Mouse (Mus musculus): ENCODE data around the gene C1ql3. TPM values are rescaled to one million over a fixed set of nuclear protein-coding genes. Genes with fewer than 3 reads are reported as not detected.

The C1ql3 gene
- total RNA-seq (2021): 1 to 10 TPM in 1 of 2 experiments, under 1 TPM in 1; 1.00 to 1.5 TPM
- long read RNA-seq, experiment 1: 0 reads
- long read RNA-seq, experiment 2: 0 reads

DNA sequence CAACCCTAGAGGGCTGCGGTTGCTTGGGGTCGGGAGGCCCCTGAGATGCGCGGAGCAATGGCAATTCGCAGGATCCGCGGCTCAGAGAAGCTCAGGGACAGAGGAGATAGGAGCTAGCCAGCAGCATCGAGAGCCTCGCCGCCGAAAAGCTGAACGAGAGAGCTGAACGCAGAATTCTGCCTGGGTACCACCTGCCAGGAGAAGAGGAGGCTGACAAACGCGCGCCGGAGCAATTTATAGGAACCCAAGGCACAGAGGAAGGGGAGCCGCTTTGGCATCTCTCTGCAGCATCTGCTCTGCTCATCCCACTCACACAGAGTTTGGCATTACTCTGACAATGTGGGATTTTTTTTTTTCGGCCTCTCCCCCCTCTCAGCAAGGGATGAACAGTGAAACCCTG lies at the start of gene C1ql3:
C1ql3 (minus strand) TSS at position 335 of the 400 bp plus-strand sequence.
- intact Hi-C loops (cut with DNase I; ENCODE audit: low total_unique reads): no loop called here
- DNase-seq: peak; percentile 8

DNA sequence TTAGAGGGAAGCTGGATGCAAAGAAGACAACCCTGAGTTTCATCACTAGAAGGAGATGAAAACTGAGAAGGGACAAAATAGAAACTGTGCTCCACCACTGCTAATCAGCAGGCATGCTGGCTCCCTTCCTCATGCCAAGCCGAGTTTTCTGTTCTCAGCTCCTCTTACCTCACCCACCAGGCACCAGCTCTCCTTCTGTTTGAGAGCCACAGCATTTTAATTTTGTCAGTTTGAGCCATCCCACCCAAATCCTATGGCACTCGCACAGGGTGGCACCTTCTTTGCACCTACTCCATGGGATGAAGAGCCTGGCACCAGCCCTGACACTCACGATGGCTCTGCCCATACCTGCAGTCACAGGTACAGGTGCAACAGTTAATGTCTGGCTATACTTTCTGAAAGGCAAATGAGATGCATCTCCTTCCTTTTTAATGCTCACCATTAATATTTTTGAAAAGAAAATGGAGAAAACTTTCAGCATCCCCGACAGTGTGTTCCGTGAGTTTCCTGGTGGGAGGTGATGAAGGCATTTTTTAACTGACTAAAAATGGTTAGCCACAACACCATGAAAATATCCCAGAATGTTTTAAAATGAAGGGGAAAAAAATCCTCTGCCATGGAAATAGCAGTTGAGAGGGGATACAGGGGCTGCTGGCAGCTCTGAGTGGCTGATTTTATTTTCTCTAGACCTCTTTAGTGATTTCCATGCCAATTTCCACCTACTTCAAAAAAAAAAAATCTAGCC lies 49.0 kb upstream of the C1ql3 start:
- DNase-seq: no peak
- intact Hi-C loops (cut with DNase I; ENCODE audit: low total_unique reads): no loop called here

DNA sequence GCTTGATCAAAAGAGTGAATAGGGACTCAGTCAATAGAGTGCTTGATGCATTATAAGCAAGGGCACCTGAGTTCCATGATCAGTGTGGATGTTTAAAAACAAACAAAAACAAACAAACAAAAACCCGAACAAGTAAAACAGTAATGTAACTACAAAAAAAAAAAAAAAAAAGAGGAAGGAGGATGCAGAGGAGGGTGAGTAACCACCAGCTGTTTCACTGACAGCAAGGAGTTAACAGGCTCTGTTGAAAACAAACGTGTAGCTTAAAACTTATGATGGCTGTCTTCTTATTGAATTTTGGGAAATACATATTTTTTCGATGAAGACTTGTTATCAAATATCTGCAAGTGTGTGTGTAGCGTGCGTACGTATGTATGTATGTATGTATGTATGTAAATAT lies 37.0 kb upstream of the C1ql3 start:
- no peak for DNase-seq
- intact Hi-C loops (cut with DNase I; ENCODE audit: low total_unique reads): no loop called here

DNA sequence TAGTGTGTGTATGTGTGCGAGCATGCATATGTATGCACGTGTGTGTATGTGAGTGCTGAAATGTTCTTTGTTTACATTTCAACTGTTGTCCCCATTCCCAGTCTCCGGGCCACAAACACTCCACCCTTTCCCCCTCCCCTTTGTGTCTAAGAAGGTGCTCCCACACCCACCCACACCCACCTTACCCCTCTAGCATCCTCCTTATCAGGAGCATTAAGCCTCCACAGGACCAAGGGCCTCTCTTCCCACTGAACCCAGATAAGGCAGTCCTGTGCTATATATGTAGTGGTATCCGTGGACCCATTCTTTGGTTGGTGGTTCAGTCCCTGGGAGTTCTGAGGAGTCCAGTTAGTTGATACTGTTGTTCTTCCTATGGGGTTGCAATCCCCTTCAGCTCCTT lies 32.9 kb upstream of the C1ql3 start:
- DNase-seq: no peak
- intact Hi-C loops (cut with DNase I; ENCODE audit: low total_unique reads): no loop called here

DNA sequence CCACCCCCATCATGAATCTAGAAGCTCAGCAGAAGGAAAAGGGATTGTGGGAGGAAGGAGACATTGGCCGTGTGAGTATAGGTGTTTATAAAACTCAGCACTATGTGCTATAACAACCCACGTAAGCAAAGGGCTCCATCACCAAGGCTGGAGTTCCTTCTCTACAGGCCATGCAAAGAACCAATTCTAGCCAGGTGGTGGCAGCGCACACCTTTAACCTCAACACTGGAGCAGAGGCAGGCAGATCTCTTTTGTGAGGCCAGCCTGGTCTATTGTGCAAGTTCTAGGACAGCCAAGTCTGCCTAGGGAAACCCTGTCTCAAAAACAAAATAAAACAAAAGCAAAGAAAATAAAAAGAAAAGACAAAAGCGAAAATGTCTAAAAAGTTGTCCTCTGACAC lies 28.2 kb upstream of the C1ql3 start:
- intact Hi-C loops (cut with DNase I; ENCODE audit: low total_unique reads): no loop called here
- DNase-seq: no peak

DNA sequence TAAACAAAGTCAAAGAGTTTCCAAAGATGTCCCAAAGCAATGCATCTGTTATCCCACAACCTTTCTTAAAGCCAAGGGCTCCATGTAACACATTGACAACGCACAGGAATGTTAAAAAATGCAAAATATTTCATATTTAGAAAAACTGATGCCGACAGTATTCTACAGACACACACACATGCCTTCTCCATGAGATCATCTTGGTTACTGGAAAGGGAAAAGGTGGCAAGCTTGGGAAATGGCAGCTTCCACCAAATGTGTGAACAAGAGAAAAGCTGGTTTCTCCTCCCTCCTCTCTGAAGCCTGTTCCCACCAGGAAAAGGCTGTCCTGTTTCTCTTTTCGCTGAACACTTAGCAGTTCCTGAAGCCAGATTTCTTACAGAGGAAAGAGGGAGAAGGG lies 27.2 kb upstream of the C1ql3 start:
- intact Hi-C loops (cut with DNase I; ENCODE audit: low total_unique reads): no loop called here
- no peak for DNase-seq

DNA sequence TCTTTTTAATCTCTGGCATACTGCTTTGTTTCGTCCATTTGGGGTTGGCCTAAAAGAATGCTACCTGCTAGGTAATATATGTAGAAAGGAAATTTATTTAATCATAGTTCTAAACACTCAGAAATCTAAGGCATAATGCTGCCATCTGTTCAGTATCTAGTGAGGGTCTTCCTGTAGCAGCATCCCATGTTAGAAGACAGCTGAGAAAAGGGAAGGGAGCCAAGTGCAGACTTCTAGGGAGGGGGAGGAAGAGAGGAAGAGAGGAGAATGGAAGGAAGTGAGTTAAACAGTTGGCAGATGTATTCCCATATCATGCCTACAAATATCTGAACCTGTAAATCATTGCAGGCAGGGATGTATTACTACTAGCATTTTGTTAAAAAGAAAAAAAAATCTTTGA lies 7.3 kb upstream of the C1ql3 start:
- DNase-seq: no peak
- intact Hi-C loops (cut with DNase I; ENCODE audit: low total_unique reads): no loop called here

DNA sequence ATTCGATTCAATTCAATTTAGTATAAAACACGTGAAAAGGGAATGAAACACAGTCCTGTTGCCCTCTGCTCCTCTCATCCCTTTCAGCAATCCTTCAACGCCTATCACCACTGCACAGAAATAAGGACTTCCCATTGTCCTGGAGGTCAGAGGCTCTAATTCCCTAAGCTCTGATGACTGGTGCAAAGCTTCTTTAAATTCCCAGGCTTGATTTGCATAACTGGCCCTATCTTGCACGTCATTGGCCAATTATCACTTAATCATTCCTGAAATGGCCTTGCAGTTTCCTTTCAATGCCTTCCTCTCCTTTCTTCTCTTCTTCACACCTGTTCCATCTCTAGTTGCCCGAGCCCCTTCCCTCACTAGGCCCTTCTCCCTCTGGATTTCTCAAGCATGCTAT lies 6.8 kb upstream of the C1ql3 start:
- DNase-seq: no peak
- intact Hi-C loops (cut with DNase I; ENCODE audit: low total_unique reads): no loop called here

DNA sequence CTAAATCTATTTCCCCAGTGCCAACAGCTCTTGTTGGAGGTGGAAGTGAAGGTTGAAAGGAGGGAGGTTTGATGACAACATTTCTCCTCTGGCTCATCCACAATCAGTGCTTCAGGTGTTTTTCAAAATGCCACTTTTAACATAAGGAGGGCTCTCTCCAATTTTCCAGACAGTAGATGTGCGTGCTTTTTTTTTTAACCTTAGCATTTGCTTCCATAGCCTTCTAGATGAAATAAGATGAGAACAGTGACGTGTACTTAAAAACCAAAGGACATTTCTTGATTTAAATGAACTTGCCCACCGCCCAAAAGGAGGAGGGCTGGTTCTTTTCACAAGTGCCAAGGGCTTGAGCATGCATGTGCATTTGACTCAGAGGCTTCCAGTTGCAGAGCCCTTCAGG lies 367 bp upstream of the C1ql3 start:
- intact Hi-C loops (cut with DNase I; ENCODE audit: low total_unique reads): no loop called here
- DNase-seq: no peak

DNA sequence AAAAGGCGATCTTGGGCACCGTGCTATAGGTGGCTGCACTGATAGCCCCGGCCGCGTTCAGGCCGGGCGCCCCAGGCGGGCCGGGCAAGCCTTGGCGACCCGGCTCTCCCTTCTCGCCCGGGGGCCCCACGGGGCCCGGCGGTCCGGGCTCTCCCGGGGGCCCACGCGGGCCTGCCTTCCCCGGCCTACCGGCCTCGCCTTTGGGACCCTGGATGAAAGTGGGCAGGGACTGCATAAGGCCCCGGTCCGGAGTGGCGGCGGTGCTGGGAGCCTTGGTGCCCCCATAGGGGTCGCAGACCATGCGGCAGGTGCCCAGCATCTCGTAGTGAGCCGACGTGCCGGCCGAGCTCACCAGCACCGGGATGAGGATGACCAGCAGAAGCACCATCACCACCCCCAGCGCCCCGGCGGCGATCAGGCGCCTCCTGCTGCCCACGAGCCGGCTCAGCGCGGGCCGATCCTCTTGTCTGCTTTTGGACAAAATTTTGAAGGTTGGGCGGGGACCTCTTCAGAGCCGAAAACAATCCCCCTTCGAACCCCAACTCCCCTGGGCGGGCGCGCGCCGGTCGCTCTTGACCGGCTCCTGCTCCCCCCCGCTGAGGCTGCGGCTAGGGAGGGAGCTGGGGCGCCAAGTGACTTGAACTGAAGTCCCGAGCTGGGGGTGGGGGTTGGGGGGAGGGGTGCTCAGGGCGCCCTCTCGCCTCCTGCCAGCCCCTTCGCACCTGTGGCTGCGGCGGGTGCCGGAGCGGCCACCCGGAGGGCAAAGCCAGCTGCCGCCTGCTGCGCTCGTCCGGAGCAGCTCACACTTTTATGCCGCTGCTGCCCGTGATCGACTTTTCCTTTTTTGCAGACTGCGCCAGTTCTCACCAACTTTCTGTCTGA lies 905 bp downstream of the C1ql3 start:
- peak; percentile 53 for DNase-seq
- intact Hi-C loops (cut with DNase I; ENCODE audit: low total_unique reads): no loop called here

DNA sequence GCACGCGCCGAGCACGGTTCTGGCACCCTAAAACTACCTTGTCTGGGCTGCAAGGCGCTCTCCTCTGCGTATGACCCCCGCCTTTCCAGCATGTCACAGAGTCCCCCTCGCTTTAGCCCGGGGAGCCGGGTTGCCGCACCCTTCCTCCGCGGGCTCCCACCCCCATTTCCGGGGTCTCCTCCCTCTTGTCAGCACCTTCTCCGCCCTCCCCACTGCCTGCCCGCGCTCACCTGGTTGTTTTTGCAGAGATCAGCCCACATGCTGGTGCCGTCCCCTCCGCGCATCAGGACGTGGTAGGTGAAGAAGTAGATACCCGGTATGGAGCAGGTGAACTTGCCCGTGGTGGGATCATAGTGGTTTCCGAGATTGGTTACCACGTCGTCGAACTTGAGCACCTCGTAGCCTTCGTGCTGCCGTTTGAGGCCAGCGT lies 1.6 kb downstream of the C1ql3 start:
- peak; percentile 5 for DNase-seq
- intact Hi-C loops (cut with DNase I; ENCODE audit: low total_unique reads): no loop called here

DNA sequence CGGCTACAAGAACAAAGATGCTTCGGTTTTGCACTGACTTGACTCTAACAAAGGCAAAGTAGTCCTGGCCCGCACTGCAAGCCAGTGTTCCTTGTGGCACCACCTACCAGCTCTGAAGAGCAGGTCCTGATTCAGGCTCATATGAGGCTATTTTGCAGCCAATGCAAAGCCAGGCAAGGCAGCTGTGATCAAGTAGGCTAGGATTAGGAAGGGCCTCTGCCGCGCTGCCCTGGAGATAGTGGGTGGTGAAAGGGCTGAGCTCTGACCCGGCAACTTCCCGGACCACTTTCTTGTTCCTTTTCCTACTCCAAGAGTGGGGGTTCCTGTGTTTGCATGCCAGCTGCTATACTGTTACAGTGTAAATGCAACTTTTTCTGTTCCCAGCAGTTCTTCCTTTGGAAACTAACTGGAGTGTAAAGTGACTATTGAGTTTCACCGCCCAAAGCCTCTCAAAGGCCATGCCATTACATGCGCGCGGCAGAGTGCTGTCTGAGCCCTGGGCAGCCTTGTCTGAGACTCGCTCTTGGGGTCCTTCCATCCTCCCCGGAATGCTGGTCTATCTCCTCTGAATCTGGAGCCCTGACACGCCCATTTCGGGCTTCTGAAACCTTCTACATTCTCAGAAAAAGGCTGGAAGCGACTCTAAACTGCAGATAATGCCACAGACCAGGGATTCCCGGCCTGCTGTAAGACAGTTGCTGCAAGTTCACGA lies 2.2 kb downstream of the C1ql3 start:
- DNase-seq: no peak
- intact Hi-C loops (cut with DNase I; ENCODE audit: low total_unique reads): no loop called here

DNA sequence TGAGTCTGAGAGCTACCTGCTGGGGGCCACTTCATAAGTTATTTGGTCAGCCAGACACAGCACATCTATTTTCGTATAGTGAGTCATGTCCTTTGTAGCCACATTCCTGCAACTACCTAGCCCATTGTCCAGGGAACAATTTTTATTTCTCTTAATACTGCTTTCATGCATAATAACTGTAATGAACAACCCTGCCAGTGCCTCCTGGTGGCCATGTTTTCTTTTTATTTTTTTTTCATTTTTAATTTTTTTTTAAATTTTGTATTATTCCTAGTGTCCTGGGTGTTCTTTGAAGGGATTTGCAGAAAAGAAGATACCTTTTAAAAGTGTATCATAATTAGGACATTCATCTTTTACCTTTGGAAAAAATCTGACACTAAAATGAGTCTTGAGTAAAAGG lies 3.2 kb downstream of the C1ql3 start:
- intact Hi-C loops (cut with DNase I; ENCODE audit: low total_unique reads): no loop called here
- DNase-seq: no peak

DNA sequence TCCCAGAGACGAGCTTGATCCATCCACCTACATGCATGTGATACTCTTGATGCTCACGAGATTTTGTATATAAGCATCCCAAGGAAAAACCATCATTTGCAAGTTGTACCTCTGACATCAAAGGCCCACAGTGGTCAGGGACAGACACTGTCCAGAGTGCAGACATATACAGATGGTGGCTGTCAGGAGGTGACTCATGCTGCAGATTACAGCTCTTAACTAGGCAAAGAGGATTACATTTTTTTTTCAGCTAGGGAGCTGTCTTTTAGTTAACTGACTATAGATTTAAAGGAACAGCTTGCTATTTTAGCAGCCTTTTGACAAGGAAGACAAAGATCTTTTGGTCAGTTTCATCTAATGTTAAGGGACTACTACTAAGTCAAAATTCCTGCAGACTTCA lies 11.6 kb downstream of the C1ql3 start:
- intact Hi-C loops (cut with DNase I; ENCODE audit: low total_unique reads): no loop called here

DNA sequence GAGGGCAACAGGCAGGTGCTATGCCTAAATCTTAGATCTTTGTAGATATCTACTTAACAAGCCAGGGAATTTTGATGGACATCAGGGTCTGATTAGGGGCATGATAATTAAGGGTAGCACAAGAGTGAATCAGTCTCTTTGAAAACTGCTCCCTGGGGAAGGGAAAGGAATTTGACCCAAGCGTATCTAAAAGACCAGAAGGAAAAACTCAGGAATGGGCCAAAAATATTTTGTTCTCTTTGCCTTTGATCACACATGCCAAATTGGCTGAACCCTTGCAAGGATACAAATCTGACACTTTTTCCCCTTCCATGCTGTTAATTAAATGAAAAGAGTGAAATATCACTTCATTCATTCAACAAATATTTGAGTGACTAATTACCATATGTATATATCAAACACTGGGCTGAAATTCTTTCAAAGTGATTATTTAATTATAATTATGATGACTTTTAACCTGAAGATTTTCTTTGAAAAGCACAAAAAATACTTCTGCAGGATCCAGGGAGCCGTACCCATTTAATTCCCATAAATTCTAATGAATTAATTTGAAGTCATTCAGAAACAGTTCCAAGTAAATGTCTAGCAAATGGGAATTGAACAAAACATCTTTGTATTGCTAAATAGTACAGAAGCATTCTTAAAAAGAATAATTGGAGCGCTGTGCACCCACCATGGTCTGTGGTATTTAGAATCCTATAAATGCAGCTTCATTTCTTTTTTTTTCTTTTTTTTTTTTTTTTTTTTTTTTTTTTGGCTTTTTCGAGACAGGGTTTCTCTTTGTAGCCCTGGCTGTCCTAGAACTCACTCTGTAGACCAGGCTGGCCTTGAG lies 26.5 kb downstream of the C1ql3 start:
- intact Hi-C loops (cut with DNase I; ENCODE audit: low total_unique reads): no loop called here
- DNase-seq: no peak

More for the DNA sequence above, 11.6 kb downstream of the C1ql3 start:
- DNase-seq: no peak

DNA sequence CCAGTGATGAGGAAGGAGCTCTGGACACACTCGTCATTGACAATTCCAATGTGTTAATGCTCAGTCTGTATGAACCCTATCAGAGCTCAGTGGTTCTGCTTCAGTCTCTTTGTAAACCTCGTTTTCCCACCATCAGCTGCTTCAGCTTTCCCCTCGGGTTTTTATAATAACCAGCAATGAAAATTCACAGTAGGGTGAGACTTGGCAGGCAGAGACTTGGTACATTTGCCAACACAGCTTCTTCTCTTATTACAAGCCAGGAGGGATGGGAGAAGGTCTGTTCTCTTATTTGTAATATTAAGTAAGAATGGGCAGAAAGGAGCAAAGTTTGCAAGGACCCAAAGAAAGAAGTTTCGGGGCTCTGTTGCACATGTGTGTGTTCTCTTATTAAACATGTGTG lies 32.8 kb downstream of the C1ql3 start:
- intact Hi-C loops (cut with DNase I; ENCODE audit: low total_unique reads): no loop called here

DNA sequence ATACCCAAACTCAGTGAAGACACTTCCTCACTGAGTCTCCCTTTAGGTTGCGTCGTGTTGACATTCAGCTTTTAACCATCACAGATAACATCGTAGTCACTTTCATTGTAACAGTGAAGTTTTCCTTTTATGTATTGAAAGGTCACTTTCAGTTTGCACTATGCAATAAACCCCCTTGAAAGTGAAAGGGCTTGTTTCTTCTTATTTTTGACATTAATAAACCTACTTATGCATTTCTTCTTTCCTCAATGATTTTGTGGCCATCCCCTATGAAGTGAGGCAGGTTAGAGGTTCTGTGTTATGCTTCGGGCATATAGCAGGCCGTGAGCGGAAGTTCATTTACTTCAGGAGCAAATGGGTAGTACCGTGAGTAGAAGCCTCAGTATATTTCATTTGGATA lies 34.2 kb downstream of the C1ql3 start:
- intact Hi-C loops (cut with DNase I; ENCODE audit: low total_unique reads): no loop called here
- DNase-seq: no peak

More for the DNA sequence above, 32.8 kb downstream of the C1ql3 start:
- no peak for DNase-seq

DNA sequence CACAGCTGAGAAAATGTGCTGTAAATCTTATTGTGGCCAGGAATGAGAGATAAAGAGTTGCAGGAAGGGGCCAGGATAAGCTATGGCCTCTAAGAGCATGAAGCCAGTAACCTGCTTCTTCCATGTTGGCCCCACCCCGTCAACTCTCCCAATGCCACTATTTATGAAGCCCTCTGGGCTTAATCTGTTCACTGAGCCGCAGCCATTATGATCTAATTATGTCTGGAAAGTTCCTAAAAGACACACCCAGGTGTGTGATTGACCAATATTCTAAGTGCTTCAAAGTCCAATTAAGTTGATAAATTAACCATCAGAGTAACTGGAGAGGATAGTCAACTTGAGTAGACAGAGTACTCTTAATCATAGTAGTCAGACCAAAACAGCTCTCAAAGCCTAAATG lies 37.9 kb downstream of the C1ql3 start:
- DNase-seq: no peak
- intact Hi-C loops (cut with DNase I; ENCODE audit: low total_unique reads): no loop called here

DNA sequence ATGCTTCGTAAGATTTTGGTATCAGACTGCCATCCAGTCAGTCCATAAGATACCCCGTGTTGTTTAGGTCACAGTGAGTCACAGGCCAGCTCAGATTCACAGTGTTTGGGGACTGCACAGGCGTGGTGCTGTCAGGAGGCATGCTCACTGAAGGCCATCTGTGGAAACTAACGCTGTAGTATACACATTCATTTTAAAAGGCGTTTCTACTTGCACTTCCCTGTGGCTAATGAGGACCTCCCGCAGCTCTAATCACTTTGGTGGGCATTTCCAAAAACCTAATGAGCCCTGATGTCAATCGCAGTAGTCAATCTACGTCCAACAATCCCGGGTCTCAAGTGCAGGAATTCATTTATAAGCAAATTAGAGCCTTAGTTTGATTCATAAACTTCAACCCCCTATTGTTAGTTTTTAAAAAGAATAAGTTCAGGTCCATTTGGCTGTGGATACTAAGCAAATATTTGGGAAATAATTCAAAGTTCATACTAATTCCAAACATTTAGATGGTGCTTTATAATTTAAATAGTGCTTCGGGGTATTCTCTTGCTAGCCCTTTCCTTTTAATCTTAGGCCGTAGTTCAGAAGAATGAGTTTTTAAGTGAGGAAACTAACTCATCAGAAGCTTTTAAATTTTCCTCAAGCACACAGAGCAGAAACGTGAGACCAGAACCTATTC lies 41.4 kb downstream of the C1ql3 start:
- DNase-seq: no peak
- intact Hi-C loops (cut with DNase I; ENCODE audit: low total_unique reads): no loop called here
